Mouse (Mus musculus) stomach, embryonic 15.5 days (tissue): ENCODE results near the gene Sorcs2. TPM values are rescaled to one million over a fixed set of nuclear protein-coding genes. Genes with fewer than 3 reads are reported as not detected.

Experiments used
- ATAC-seq: fragments of 200-750 bp; cut with Nextera tagmentation; 2 replicates; pipeline ENCODE4 v1.8.0; 2017; ENCODE audit warnings: low read depth, moderate number of reproducible peaks, moderate TSS enrichment; ENCODE audit not compliant: insufficient read depth, low FRiP score
- H3K27ac ChIP-seq: fragments of 300-500 bp; sonication (generic); 2 replicates; pipeline ENCODE4 v1.5.1; 2015; ENCODE audit warnings: mild to moderate bottlenecking, inconsistent platforms
- H3K27me3 ChIP-seq: fragments of 300-500 bp; sonication (generic); replicated peaks from 2 replicates; pipeline ENCODE4 v1.6.1; 2015; ENCODE audit warnings: inconsistent platforms
- H3K36me3 ChIP-seq: fragments of 300-500 bp; sonication (generic); 2 replicates; pipeline ENCODE4 v1.6.1; 2015; ENCODE audit warnings: inconsistent platforms
- H3K4me1 ChIP-seq: fragments of 300-500 bp; sonication (generic); 2 replicates; pipeline ENCODE4 v1.6.1; 2015; ENCODE audit warnings: inconsistent platforms
- H3K4me2 ChIP-seq: fragments of 300-500 bp; sonication (generic); 2 replicates; pipeline ENCODE4 v1.6.1; 2015; ENCODE audit warnings: mild to moderate bottlenecking, inconsistent platforms
- H3K4me3 ChIP-seq: fragments of 300-500 bp; sonication (generic); replicated peaks from 2 replicates; pipeline ENCODE4 v1.5.1; 2015; ENCODE audit warnings: inconsistent platforms
- H3K9ac ChIP-seq: fragments of 300-500 bp; sonication (generic); 2 replicates; pipeline ENCODE4 v1.6.1; 2015; ENCODE audit warnings: inconsistent platforms
- H3K9me3 ChIP-seq: fragments of 300-500 bp; sonication (generic); 2 replicates; pipeline ENCODE4 v1.6.1; 2016; ENCODE audit warnings: inconsistent platforms
- WGBS: fragments of 180-500 bp; shearing (Covaris S2); methylation state at CpG from one replicate; pipeline ENCODE4 v1.1.7; 2015; 5-methylcytosine and 5-hydroxymethylcytosine counted together
- polyA plus RNA-seq: library from polyadenylated mRNA; unstranded; fragments of >200 nt; fragmentation: Nextera tagmentation; extraction: Ambion mirVana; gene quantifications from 2 replicates; pipeline ENCODE4 v1.2.1, GENCODE M21; 2015

The Sorcs2 gene
- polyA plus RNA-seq, 1 experiment from 2014 or later: 13.7 TPM

- ATAC-seq: no peak
- H3K27me3 ChIP-seq: no peaks in the 10 kb centered on the region
- H3K9me3 ChIP-seq: no peaks in the 10 kb centered on the region
- H3K36me3 ChIP-seq: no peaks in the 10 kb centered on the region
- 75% methylated on average over 8 of the region's 8 CpGs for WGBS
- H3K4me3 ChIP-seq: no peak overlapping the region
- H3K27ac ChIP-seq: no peak overlapping the region
- no peak overlapping the region for H3K4me2 ChIP-seq
- H3K4me1 ChIP-seq: no peaks in the 10 kb centered on the region; the same call in 1 of the 2 replicates
- H3K9ac ChIP-seq: no peak overlapping the region
Observed at GRCm38 (mm10) chr5:36067651-36068181, 330.2 kb downstream of the Sorcs2 start.

- Histone ChIP-seq H3K4me3 (no peak overlapping the region), H3K27me3 (no peaks in the 10 kb centered on the region), H3K27ac (no peak overlapping the region), H3K36me3 (no peaks in the 10 kb centered on the region), H3K9me3 (no peaks in the 10 kb centered on the region), H3K4me2 (no peak overlapping the region), H3K4me1 (peaks cover 6% of the 10 kb centered on the region; the same call in 1 of the 2 replicates), H3K9ac (no peak overlapping the region)
- no peak for ATAC-seq
- WGBS: 70% methylated on average over 14 of the region's 14 CpGs
Observed at GRCm38 (mm10) chr5:36057804-36058322, 340.1 kb downstream of the Sorcs2 start.

GRCm38 (mm10) chr5:36056921-36057320, 341.0 kb downstream of the Sorcs2 start:
- no peak overlapping the region for H3K4me3 ChIP-seq
- WGBS: 94% methylated on average over 2 of the region's 2 CpGs
- ATAC-seq: no peak

GRCm38 (mm10) chr5:36055876-36056275, 342.1 kb downstream of the Sorcs2 start:
- 85% methylated on average over 14 of the region's 14 CpGs for WGBS

More at GRCm38 (mm10) chr5:36056921-36057320, 341.0 kb downstream of the Sorcs2 start:
- Histone ChIP-seq H3K9me3 (no peaks in the 10 kb centered on the region), H3K36me3 (no peaks in the 10 kb centered on the region), H3K27ac (no peak overlapping the region), H3K9ac (no peak overlapping the region), H3K27me3 (no peaks in the 10 kb centered on the region), H3K4me1 (peaks cover 6% of the 10 kb centered on the region; the same call in 1 of the 2 replicates), H3K4me2 (no peak overlapping the region)

GRCm38 (mm10) chr5:36054498-36054897, 343.4 kb downstream of the Sorcs2 start:
- Histone ChIP-seq H3K27me3 (no peaks in the 10 kb centered on the region), H3K4me2 (no peak overlapping the region), H3K9ac (no peak overlapping the region), H3K27ac (no peak overlapping the region), H3K4me3 (no peak overlapping the region), H3K9me3 (no peaks in the 10 kb centered on the region), H3K4me1 (peaks cover 3% of the 10 kb centered on the region; the same call in 1 of the 2 replicates), H3K36me3 (no peaks in the 10 kb centered on the region)
- no peak for ATAC-seq
- WGBS: 58% methylated on average over 3 of the region's 3 CpGs

More at GRCm38 (mm10) chr5:36055876-36056275, 342.1 kb downstream of the Sorcs2 start:
- H3K9me3 ChIP-seq: no peaks in the 10 kb centered on the region
- H3K9ac ChIP-seq: no peak overlapping the region
- no peak overlapping the region for H3K27ac ChIP-seq
- H3K4me3 ChIP-seq: no peak overlapping the region
- no peaks in the 10 kb centered on the region for H3K27me3 ChIP-seq
- ATAC-seq: no peak
- H3K4me1 ChIP-seq: peaks cover 3% of the 10 kb centered on the region; the same call in 1 of the 2 replicates
- no peaks in the 10 kb centered on the region for H3K36me3 ChIP-seq
- H3K4me2 ChIP-seq: no peak overlapping the region

GRCm38 (mm10) chr5:36043154-36043553, 354.8 kb downstream of the Sorcs2 start:
- Histone ChIP-seq H3K27me3 (no peaks in the 10 kb centered on the region), H3K9me3 (no peaks in the 10 kb centered on the region), H3K4me3 (no peak overlapping the region), H3K9ac (no peak overlapping the region), H3K4me2 (no peak overlapping the region), H3K4me1 (peaks cover 14% of the 10 kb centered on the region; the same call in 1 of the 2 replicates), H3K36me3 (no peaks in the 10 kb centered on the region), H3K27ac (no peak overlapping the region)
- ATAC-seq: no peak
- WGBS: 97% methylated on average over 2 of the region's 2 CpGs

GRCm38 (mm10) chr5:36041756-36042155, 356.2 kb downstream of the Sorcs2 start:
- Histone ChIP-seq H3K36me3 (no peaks in the 10 kb centered on the region), H3K9ac (no peak overlapping the region), H3K4me1 (peaks cover 14% of the 10 kb centered on the region; the same call in 1 of the 2 replicates), H3K4me2 (no peak overlapping the region), H3K27me3 (no peaks in the 10 kb centered on the region), H3K27ac (0 out of 2 replicates have a peak overlapping the region, but pooled peaks have one; percentile 28), H3K4me3 (no peak overlapping the region), H3K9me3 (no peaks in the 10 kb centered on the region)
- ATAC-seq: no peak
- WGBS: 83% methylated on average over 6 of the region's 6 CpGs

- H3K36me3 ChIP-seq: no peaks in the 10 kb centered on the region
- H3K9me3 ChIP-seq: no peaks in the 10 kb centered on the region
- H3K9ac ChIP-seq: no peak overlapping the region
- no peak overlapping the region for H3K4me2 ChIP-seq
- ATAC-seq: 0 out of 2 replicates have a peak, but pooled peaks have one; percentile 11
- H3K4me1 ChIP-seq: peaks cover 14% of the 10 kb centered on the region; the same call in 1 of the 2 replicates
- H3K4me3 ChIP-seq: no peak overlapping the region
- no peaks in the 10 kb centered on the region for H3K27me3 ChIP-seq
- peak overlapping the region; percentile 28; the same call in 1 of the 2 replicates for H3K27ac ChIP-seq
Observed at GRCm38 (mm10) chr5:36041236-36041562, 356.7 kb downstream of the Sorcs2 start.

GRCm38 (mm10) chr5:36040398-36041235, 357.3 kb downstream of the Sorcs2 start:
- WGBS: 40% methylated on average over 13 of the region's 13 CpGs
- Histone ChIP-seq H3K4me1 (peaks cover 14% of the 10 kb centered on the region; the same call in 1 of the 2 replicates), H3K36me3 (no peaks in the 10 kb centered on the region), H3K9ac (no peak overlapping the region), H3K4me2 (no peak overlapping the region), H3K4me3 (no peak overlapping the region), H3K27me3 (no peaks in the 10 kb centered on the region), H3K27ac (peak overlapping the region; percentile 28; the same call in 1 of the 2 replicates), H3K9me3 (no peaks in the 10 kb centered on the region)
- peak; percentile 63; the same call in 1 of the 2 replicates for ATAC-seq

- H3K9ac ChIP-seq: no peak overlapping the region
- H3K4me3 ChIP-seq: no peak overlapping the region
- peaks cover 14% of the 10 kb centered on the region; the same call in 1 of the 2 replicates for H3K4me1 ChIP-seq
- 95% methylated on average over 5 of the region's 5 CpGs for WGBS
- no peak overlapping the region for H3K27ac ChIP-seq
- no peak overlapping the region for H3K4me2 ChIP-seq
- ATAC-seq: no peak
- no peaks in the 10 kb centered on the region for H3K9me3 ChIP-seq
- H3K27me3 ChIP-seq: no peaks in the 10 kb centered on the region
- H3K36me3 ChIP-seq: no peaks in the 10 kb centered on the region
Observed at GRCm38 (mm10) chr5:36039596-36039995, 358.3 kb downstream of the Sorcs2 start.

GRCm38 (mm10) chr5:36033531-36034426, 364.2 kb downstream of the Sorcs2 start:
- no peaks in the 10 kb centered on the region for H3K36me3 ChIP-seq
- no peaks in the 10 kb centered on the region for H3K4me1 ChIP-seq
- WGBS: 44% methylated on average over 8 of the region's 8 CpGs
- no peaks in the 10 kb centered on the region for H3K9me3 ChIP-seq
- no peak overlapping the region for H3K4me2 ChIP-seq
- no peak for ATAC-seq
- H3K9ac ChIP-seq: no peak overlapping the region
- no peaks in the 10 kb centered on the region for H3K27me3 ChIP-seq
- H3K27ac ChIP-seq: 0 out of 2 replicates have a peak overlapping the region, but pooled peaks have one; percentile 2
- no peak overlapping the region for H3K4me3 ChIP-seq
